Mouse (Mus musculus): ENCODE results near the gene Zdhhc25. TPM values are rescaled to one million over a fixed set of nuclear protein-coding genes. Genes with fewer than 3 reads are reported as not detected.

Gene Zdhhc25
- polyA plus RNA-seq, 1 experiment from 2014 or later = not detected

Other genes with a start within 250 kb of the Zdhhc25 start
- 30.4 and 30.9 TPM in 2 replicates for gene Brd1, start 133.9 kb downstream of the Zdhhc25 start, polyA plus RNA-seq (2014; fragmentation: Nextera tagmentation; extraction: Ambion mirVana)
- gene Zbed4, start 151.4 kb downstream of the Zdhhc25 start, polyA plus RNA-seq (2014; fragmentation: Nextera tagmentation; extraction: Ambion mirVana) = 34.8 and 35.1 TPM in 2 replicates
- gene Alg12, start 219.0 kb downstream of the Zdhhc25 start, polyA plus RNA-seq (2014; fragmentation: Nextera tagmentation; extraction: Ambion mirVana) = 11.5 and 12.0 TPM in 2 replicates
- 94.3 and 94.9 TPM in 2 replicates for gene Creld2, start 219.3 kb downstream of the Zdhhc25 start, polyA plus RNA-seq (2014; fragmentation: Nextera tagmentation; extraction: Ambion mirVana)